Comparison of ENCODE assay signal across 9 mouse cellular contexts in genomic region chr17:29873580-29874015, GRCm38 (mm10).
DNase-seq lines count a peak whose midpoint lies in the region; ATAC-seq lines count a peak whose summit lies in the region.
"Had no signal": no experiment of that assay in that cellular context is flagged by ENCODE, and none has a peak within 500 bp of the region (broad histone marks: within the 10 kb centered on the region; RNA-seq: fewer than 3 reads in every experiment).

No protein-coding gene starts in this region.

- H3K9me3 ChIP-seq in neural tube, embryonic 11.5 days (ENCODE audit: control insufficient read depth, low read length), result no peaks in the 10 kb centered on the region
- H3K9me3 ChIP-seq in forebrain, embryonic 14.5 days (replicated peaks; ENCODE audit: control insufficient read depth, low read length), result no peaks in the 10 kb centered on the region
- H3K9me3 ChIP-seq: heart, embryonic 15.5 days had no signal

- H3K4me3 ChIP-seq in neural tube, embryonic 11.5 days (ENCODE audit: low read depth, low read length), result no peak overlapping the region
- no peak overlapping the region for H3K4me3 ChIP-seq in forebrain, embryonic 14.5 days (ENCODE audit: low read depth, low read length)
- H3K4me3 ChIP-seq: heart, embryonic 15.5 days had no signal

- H3K4me1 ChIP-seq in neural tube, embryonic 11.5 days (ENCODE audit: control insufficient read depth, insufficient read depth, low read length), result peaks cover 9% of the 10 kb centered on the region; the same call in 1 of the 2 replicates
- peaks cover 33% of the 10 kb centered on the region for H3K4me1 ChIP-seq in forebrain, embryonic 14.5 days (ENCODE audit: control insufficient read depth, insufficient read depth, low read length)

- no peak for DNase-seq in neural tube, embryonic 11.5 days (ENCODE audit: low spot score)
- DNase-seq in neural tube, embryonic 10.5 days (ENCODE audit: extremely low spot score, low spot score), result no peak
- DNase-seq in forebrain, embryonic 14.5 days (ENCODE audit: low spot score), result peak; percentile 94
- peak; percentile 27 to 51 for DNase-seq in heart, postnatal 36 days
- peak; percentile 75 to 89 for DNase-seq in left cerebral cortex, postnatal 14 days (ENCODE audit: low spot score in 2 of 2)
- DNase-seq in right cerebral cortex, postnatal 36 days (ENCODE audit: low spot score in 2 of 2), result peak; percentile 72 to 83
- DNase-seq in spleen, postnatal 4 days (ENCODE audit: low spot score in 2 of 2), result no peak
- no peak for DNase-seq in kidney, postnatal 14 days

- no peaks in the 10 kb centered on the region for H3K36me3 ChIP-seq in neural tube, embryonic 11.5 days (ENCODE audit: control insufficient read depth, insufficient read depth, low read length)
- no peaks in the 10 kb centered on the region for H3K36me3 ChIP-seq in forebrain, embryonic 14.5 days (ENCODE audit: control insufficient read depth, insufficient read depth, low read length)
- H3K36me3 ChIP-seq: heart, embryonic 15.5 days had no signal

- H3K4me2 ChIP-seq in neural tube, embryonic 11.5 days (ENCODE audit: low read depth), result no peak overlapping the region
- H3K4me2 ChIP-seq in forebrain, embryonic 14.5 days (ENCODE audit: low read length), result peak overlapping the region; percentile 31

- no peaks in the 10 kb centered on the region for H3K27me3 ChIP-seq in neural tube, embryonic 11.5 days (ENCODE audit: control insufficient read depth, insufficient read depth, low read length)
- H3K27me3 ChIP-seq in forebrain, embryonic 14.5 days (replicated peaks; ENCODE audit: control insufficient read depth, insufficient read depth, low read length), result no peaks in the 10 kb centered on the region

- ATAC-seq in neural tube, embryonic 11.5 days (ENCODE audit: insufficient read depth, low FRiP score, low TSS enrichment), result no peak
- ATAC-seq in forebrain, embryonic 14.5 days, result peak; percentile 93

- WGBS in neural tube, embryonic 11.5 days, result 68% methylated on average over 7 of the region's 7 CpGs
- WGBS in forebrain, embryonic 14.5 days, result 9% methylated on average over 7 of the region's 7 CpGs

- 0 out of 2 replicates have a peak overlapping the region, but pooled peaks have one; percentile 17 for H3K27ac ChIP-seq in neural tube, embryonic 11.5 days (ENCODE audit: low read depth, low read length)
- peak overlapping the region; percentile 95 for H3K27ac ChIP-seq in forebrain, embryonic 14.5 days (ENCODE audit: low read depth, low read length)
- H3K27ac ChIP-seq: heart, embryonic 15.5 days had no signal

- intact Hi-C loops in heart, postnatal 36 days (cut with DNase I), result no loop called here
- intact Hi-C loops in left cerebral cortex, postnatal 14 days (cut with DNase I), result no loop called here

- peak overlapping the region; percentile 14; the same call in 1 of the 2 replicates for H3K9ac ChIP-seq in neural tube, embryonic 11.5 days (ENCODE audit: low read length)
- H3K9ac ChIP-seq in forebrain, embryonic 14.5 days (ENCODE audit: low read length), result peak overlapping the region; percentile 52; the same call in 1 of the 2 replicates
- H3K9ac ChIP-seq: heart, embryonic 15.5 days had no signal

Comparison
In these comparisons a context has a peak if more than half of its experiments do, and no peak if none do; other contexts are left out.
1. DNase-seq: peak in forebrain, embryonic 14.5 days (single experiment), heart, postnatal 36 days (2 of 2), left cerebral cortex, postnatal 14 days (2 of 2) and right cerebral cortex, postnatal 36 days (2 of 2); none in neural tube, embryonic 11.5 days (single experiment), neural tube, embryonic 10.5 days (single experiment), spleen, postnatal 4 days (0 of 2) and kidney, postnatal 14 days (single experiment).